Mouse (Mus musculus) embryonic fibroblast, embryonic 13.5 days (primary cell): Measurements from ENCODE around the gene Scgb2a2. TPM values are rescaled to one million over a fixed set of nuclear protein-coding genes. Genes with fewer than 3 reads are reported as not detected.
A peak's percentile ranks its signal among the peaks of the same experiment; 100 is the strongest.
"Not testable (repeated sequence)": the region's sequence is repeated elsewhere in the genome, so short reads cannot be mapped to it uniquely, and the experiment has no call there.

Source experiments
- H3K27ac ChIP-seq: 2 replicates; pipeline ENCODE4 v1.5.1; 2012; ENCODE audit warnings: low read length, control low read depth, inconsistent platforms; ENCODE audit not compliant: insufficient read depth
- H3K4me1 ChIP-seq: 2 replicates; pipeline ENCODE4 v1.6.1; 2011; ENCODE audit warnings: low read length; ENCODE audit not compliant: control insufficient read depth, insufficient read depth
- H3K4me3 ChIP-seq: 2 replicates; pipeline ENCODE4 v1.5.1; 2011; ENCODE audit warnings: mild to moderate bottlenecking, control low read depth, low read length; ENCODE audit not compliant: insufficient read depth
- CTCF ChIP-seq: IDR thresholded peaks from 2 replicates; pipeline ENCODE4 v1.5.1; 2011; ENCODE audit warnings: mild to moderate bottlenecking, control low read depth, low read length, moderate library complexity, borderline replicate concordance; ENCODE audit not compliant: insufficient read depth
- POLR2A ChIP-seq: IDR thresholded peaks from 2 replicates; pipeline ENCODE4 v1.6.1; 2011; ENCODE audit warnings: low read depth, mild to moderate bottlenecking, control low read depth, low read length, moderate library complexity
- polyA plus RNA-seq: library from polyadenylated mRNA; stranded (reverse); fragments of >200 nt; gene quantifications from 2 replicates; pipeline ENCODE4 v1.2.4, GENCODE M21; 2011; ENCODE audit warnings: low read depth; ENCODE audit not compliant: missing spikeins, insufficient read length

The Scgb2a2 gene
- polyA plus RNA-seq: not detected in 2 replicates

DNA sequence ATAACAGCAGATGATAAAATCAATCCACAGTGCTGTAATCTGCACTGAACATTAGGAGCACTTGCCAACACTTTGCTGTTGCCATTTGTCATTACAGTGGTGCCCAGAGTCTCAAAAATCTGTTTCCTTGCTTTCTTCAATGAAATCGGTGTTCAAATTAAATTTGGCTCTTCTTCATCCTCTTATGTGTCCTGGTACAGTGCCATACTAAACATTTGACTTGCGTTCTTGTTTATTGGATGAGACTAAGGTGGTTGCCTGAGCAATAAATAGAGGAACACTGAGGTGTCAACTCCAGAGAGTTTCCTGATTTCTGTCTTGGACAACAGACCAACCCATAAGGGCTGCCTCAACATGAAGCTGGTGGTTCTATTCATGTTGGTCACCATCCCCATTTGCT lies at the start of gene Scgb2a2:
TSS of gene Scgb2a2 (plus strand) at position 301 of the 400 bp plus-strand sequence.
- Histone ChIP-seq H3K4me1 (no peaks in the 10 kb centered on the region), H3K27ac (no peak within 1 kb of the TSS), H3K4me3 (no peak within 1 kb of the TSS)
- TF ChIP-seq POLR2A (no peak), CTCF (no peak)

- H3K4me1 ChIP-seq: not testable (repeated sequence)
- Histone ChIP-seq H3K27ac (peak overlapping the region; percentile 65), H3K4me3 (peak overlapping the region; percentile 48)
Measured at GRCm38 (mm10) chr19:9836581-9837340, 10.6 kb upstream of the Scgb2a2 start.

DNA sequence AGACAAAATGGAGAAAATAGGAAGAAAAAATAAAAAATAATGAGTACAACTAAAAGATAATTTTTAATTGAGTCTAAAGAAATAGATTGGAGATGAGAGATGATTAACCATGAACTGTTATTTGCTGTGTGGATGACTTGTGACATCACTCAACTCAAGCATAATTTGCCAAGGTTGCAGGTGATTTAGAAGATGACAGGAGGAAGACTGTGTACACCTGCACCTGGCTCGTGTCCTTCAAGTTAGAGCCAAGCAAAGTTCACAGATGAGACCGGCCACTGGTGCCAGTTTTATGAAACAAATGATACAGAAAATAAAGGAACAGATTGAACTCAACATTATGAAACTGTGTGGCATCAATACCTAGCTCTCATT lies 10.0 kb upstream of the Scgb2a2 start:
- no peak for TF ChIP-seq POLR2A
- no peak for TF ChIP-seq CTCF
- H3K27ac ChIP-seq: no peak overlapping the region
- H3K4me3 ChIP-seq: no peak overlapping the region
- no peaks in the 10 kb centered on the region for H3K4me1 ChIP-seq

- not testable (repeated sequence) for H3K4me1 ChIP-seq, H3K27ac ChIP-seq, H3K4me3 ChIP-seq
Measured at GRCm38 (mm10) chr19:9849368-9850075, 2.2 kb downstream of the Scgb2a2 start.

DNA sequence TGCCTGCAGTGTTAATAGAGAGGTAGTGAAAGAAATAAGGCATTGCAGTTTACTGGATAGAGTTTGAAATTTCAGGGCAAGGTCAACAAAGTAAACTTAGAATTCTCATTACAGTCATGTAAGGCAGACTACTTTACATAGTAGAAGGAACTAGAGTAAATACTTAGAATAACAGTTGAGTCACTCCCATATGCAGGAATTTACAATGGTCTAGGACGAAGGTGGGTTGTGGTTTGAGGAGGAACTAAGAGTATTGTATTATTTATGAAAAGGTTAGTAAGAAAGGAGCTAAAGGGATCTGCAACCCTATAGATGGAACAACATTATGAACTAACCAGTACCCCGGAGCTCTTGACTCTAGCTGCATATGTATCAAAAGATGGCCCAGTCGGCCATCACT lies 13.5 kb downstream of the Scgb2a2 start:
- H3K4me3 ChIP-seq, H3K4me1 ChIP-seq, H3K27ac ChIP-seq: not testable (repeated sequence)

- no peaks in the 10 kb centered on the region; the same call in 1 of the 2 replicates for H3K4me1 ChIP-seq
- no peak overlapping the region for H3K4me3 ChIP-seq
- no peak for TF ChIP-seq POLR2A
- TF ChIP-seq CTCF: no peak
- peak overlapping the region; percentile 91 for H3K27ac ChIP-seq
Measured at GRCm38 (mm10) chr19:9864856-9865255, 17.5 kb downstream of the Scgb2a2 start.

- TF ChIP-seq CTCF (no peak), POLR2A (no peak)
- Histone ChIP-seq H3K27ac (peak overlapping the region; percentile 93), H3K4me1 (no peaks in the 10 kb centered on the region; the same call in 1 of the 2 replicates), H3K4me3 (no peak overlapping the region)
Measured at GRCm38 (mm10) chr19:9865466-9865865, 18.1 kb downstream of the Scgb2a2 start.

GRCm38 (mm10) chr19:9878186-9878835 lies 30.9 kb downstream of the Scgb2a2 start:
- Histone ChIP-seq H3K27ac (no peak overlapping the region), H3K4me3 (no peak overlapping the region), H3K4me1 (no peaks in the 10 kb centered on the region)
- TF ChIP-seq CTCF (no peak), POLR2A (no peak)

DNA sequence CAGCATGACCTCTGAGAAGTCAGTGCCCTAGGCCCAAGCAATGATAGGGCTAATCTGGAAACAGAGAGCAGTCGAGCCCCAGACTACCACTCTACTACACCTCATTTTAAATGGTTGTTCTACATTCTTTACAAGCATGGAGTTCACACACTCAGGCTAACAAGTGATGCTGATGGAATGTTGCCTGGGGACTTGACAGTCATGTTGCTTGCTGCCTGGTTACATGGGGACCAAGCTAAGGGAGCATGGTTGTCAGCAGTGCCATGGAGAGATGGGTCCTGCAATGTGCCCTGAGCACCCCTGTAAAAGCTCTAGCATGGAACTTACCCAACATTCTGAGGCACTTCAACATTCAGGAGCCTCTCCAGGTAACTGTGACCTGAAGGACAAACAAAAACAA lies 39.0 kb downstream of the Scgb2a2 start:
- no peak overlapping the region for H3K27ac ChIP-seq
- H3K4me3 ChIP-seq: no peak overlapping the region
- TF ChIP-seq POLR2A (no peak), CTCF (no peak)
- no peaks in the 10 kb centered on the region for H3K4me1 ChIP-seq

DNA sequence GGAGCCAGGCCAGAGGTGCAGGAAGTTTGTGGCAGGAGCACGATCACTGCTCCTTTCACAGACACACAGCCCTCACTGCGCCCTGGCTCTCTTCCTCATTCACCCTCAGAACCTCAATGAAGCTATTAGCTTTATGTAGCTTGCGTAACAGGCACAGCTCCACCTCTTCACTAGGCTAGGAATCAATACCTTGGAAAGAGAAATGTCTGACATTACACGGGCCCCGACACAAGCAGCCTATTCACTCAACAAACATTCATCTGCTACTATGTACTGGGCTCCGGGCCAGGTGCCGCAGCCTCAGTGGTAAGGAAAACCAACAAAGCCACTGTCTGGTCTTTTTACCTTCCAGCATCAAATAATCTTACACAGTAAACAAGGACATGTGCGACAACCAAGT lies 39.4 kb downstream of the Scgb2a2 start:
- Histone ChIP-seq H3K4me1 (no peaks in the 10 kb centered on the region), H3K27ac (no peak overlapping the region), H3K4me3 (no peak overlapping the region)
- TF ChIP-seq POLR2A: no peak
